Mouse (Mus musculus) thymus, postnatal 25 days (tissue): ENCODE measurements at regions not wholly inside any gene's neighbourhood (a gene's known extent, or its start where the extent isn't known, plus 50 kb on each side); places are given as distances from the start of the nearest gene placed in this dataset.
A peak's percentile ranks its signal among the peaks of the same experiment; 100 is the strongest.

Experiments
- DNase-seq: peaks from one replicate; pipeline ENCODE4 v3.0.0; 2022

- peak; percentile 2 for DNase-seq
Measured at GRCm38 (mm10) chr4:35417866-35418265, 191.9 kb upstream of the C9orf72 start.

- no peak for DNase-seq
Measured at GRCm38 (mm10) chr4:35413488-35413887, 187.5 kb upstream of the C9orf72 start.

GRCm38 (mm10) chr4:35405301-35406006 lies 179.5 kb upstream of the C9orf72 start:
- DNase-seq: no peak

- no peak for DNase-seq
Measured at GRCm38 (mm10) chr4:35404068-35404467, 178.1 kb upstream of the C9orf72 start.

- no peak for DNase-seq
Measured at GRCm38 (mm10) chr4:35403594-35403993, 177.6 kb upstream of the C9orf72 start.

GRCm38 (mm10) chr4:35402376-35403133 lies 176.6 kb upstream of the C9orf72 start:
- DNase-seq: no peak

GRCm38 (mm10) chr4:35401783-35402182 lies 175.8 kb upstream of the C9orf72 start:
- no peak for DNase-seq

- no peak for DNase-seq
Measured at GRCm38 (mm10) chr4:35400511-35400910, 174.5 kb upstream of the C9orf72 start.

- no peak for DNase-seq
Measured at GRCm38 (mm10) chr4:35395583-35395877, 169.6 kb upstream of the C9orf72 start.

GRCm38 (mm10) chr4:35394821-35395582 lies 169.0 kb upstream of the C9orf72 start:
- DNase-seq: no peak

GRCm38 (mm10) chr4:35375791-35376190 lies 149.8 kb upstream of the C9orf72 start:
- DNase-seq: no peak

- DNase-seq: no peak
Measured at GRCm38 (mm10) chr4:35373213-35373860, 147.4 kb upstream of the C9orf72 start.

GRCm38 (mm10) chr4:35372528-35373212 lies 146.7 kb upstream of the C9orf72 start:
- DNase-seq: peak; percentile 35

- no peak for DNase-seq
Measured at GRCm38 (mm10) chr4:35364161-35364560, 138.2 kb upstream of the C9orf72 start.

- DNase-seq: no peak
Measured at GRCm38 (mm10) chr4:35362176-35362575, 136.2 kb upstream of the C9orf72 start.

- DNase-seq: no peak
Measured at GRCm38 (mm10) chr4:35359376-35359775, 133.4 kb upstream of the C9orf72 start.

GRCm38 (mm10) chr4:35356904-35357563 lies 131.1 kb upstream of the C9orf72 start:
- DNase-seq: no peak

- DNase-seq: no peak
Measured at GRCm38 (mm10) chr4:35356051-35356450, 130.1 kb upstream of the C9orf72 start.

GRCm38 (mm10) chr4:35354046-35354445 lies 128.1 kb upstream of the C9orf72 start:
- no peak for DNase-seq

- no peak for DNase-seq
Measured at GRCm38 (mm10) chr4:35352606-35353005, 126.6 kb upstream of the C9orf72 start.

- DNase-seq: no peak
Measured at GRCm38 (mm10) chr4:35350465-35350864, 124.5 kb upstream of the C9orf72 start.

- DNase-seq: no peak
Measured at GRCm38 (mm10) chr4:35347609-35348008, 121.6 kb upstream of the C9orf72 start.
